Mouse (Mus musculus) G1E (cell line): Measurements from ENCODE around the gene Pik3ca. TPM values are rescaled to one million over a fixed set of nuclear protein-coding genes. Genes with fewer than 3 reads are reported as not detected.

ENCODE experiments used
- ATAC-seq: 2 replicates; pipeline ENCODE4 v1.8.0; 2016; ENCODE audit warnings: mild to moderate bottlenecking; ENCODE audit not compliant: insufficient number of reproducible peaks, poor library complexity, low FRiP score, severe bottlenecking; ENCODE audit errors: extremely low read depth
- DNase-seq: peaks from one replicate; pipeline ENCODE4 v3.0.0; 2012; ENCODE audit warnings: low spot score
- H3K27me3 ChIP-seq: 2 replicates; pipeline ENCODE4 v1.6.1; 2012; ENCODE audit warnings: mild to moderate bottlenecking, low read length, inconsistent platforms; ENCODE audit not compliant: insufficient read depth
- H3K36me3 ChIP-seq: replicated peaks from 2 replicates; pipeline ENCODE3; 2012; ENCODE audit warnings: mild to moderate bottlenecking, inconsistent platforms
- H3K4me1 ChIP-seq: 2 replicates; pipeline ENCODE4 v1.6.1; 2012; ENCODE audit warnings: low read depth, low read length, inconsistent platforms, mixed read lengths; ENCODE audit not compliant: insufficient read depth
- H3K4me3 ChIP-seq: 2 replicates; pipeline ENCODE4 v1.5.1; 2012; ENCODE audit warnings: low read depth, mild to moderate bottlenecking, inconsistent platforms, low read length, moderate library complexity, mixed read lengths
- H3K9me3 ChIP-seq: replicated peaks from 2 replicates; pipeline ENCODE4 v1.6.1; 2012; ENCODE audit warnings: inconsistent platforms
- CTCF ChIP-seq: IDR thresholded peaks from 2 replicates; pipeline ENCODE4 v1.5.1; 2012; ENCODE audit warnings: low read depth, low read length, inconsistent platforms, mixed read lengths
- GATA1 ChIP-seq: IDR thresholded peaks from 2 replicates; pipeline ENCODE4 v1.6.1; 2012; ENCODE audit warnings: borderline replicate concordance, low read length, inconsistent platforms, mixed read lengths
- GATA2 ChIP-seq: IDR thresholded peaks from 2 replicates; pipeline ENCODE4 v1.6.1; 2012; ENCODE audit warnings: low read depth, low read length, inconsistent platforms, borderline replicate concordance
- POLR2AphosphoS5 ChIP-seq: IDR thresholded peaks from 2 replicates; pipeline ENCODE4 v1.6.1; 2012; ENCODE audit warnings: low read depth, low read length, inconsistent platforms; ENCODE audit not compliant: insufficient replicate concordance
- TAL1 ChIP-seq: conservative IDR thresholded peaks from 2 replicates; pipeline ENCODE4 v1.6.1; 2012; ENCODE audit warnings: low read depth, low read length, inconsistent platforms, mixed read lengths
- polyA plus RNA-seq: library from polyadenylated mRNA; stranded (reverse); fragments of >175 nt; gene quantifications from 2 replicates; pipeline ENCODE4 v1.2.3, GENCODE M21; 2012
- total RNA-seq, 2 experiments: library from RNA; stranded (forward) in 1 of 2; stranded (reverse) in 1 of 2; fragments of 200-1000 nt in 1 of 2; fragments of >200 nt in 1 of 2; fragmentation: Nextera tagmentation in 1 of 2; gene quantifications; 2 replicates each; pipeline ENCODE4 v1.2.3; 2014 to 2017

The Pik3ca gene
- total and polyA plus RNA-seq, 3 experiments, result 2.0 to 32.0 (median 26.8) TPM

DNA sequence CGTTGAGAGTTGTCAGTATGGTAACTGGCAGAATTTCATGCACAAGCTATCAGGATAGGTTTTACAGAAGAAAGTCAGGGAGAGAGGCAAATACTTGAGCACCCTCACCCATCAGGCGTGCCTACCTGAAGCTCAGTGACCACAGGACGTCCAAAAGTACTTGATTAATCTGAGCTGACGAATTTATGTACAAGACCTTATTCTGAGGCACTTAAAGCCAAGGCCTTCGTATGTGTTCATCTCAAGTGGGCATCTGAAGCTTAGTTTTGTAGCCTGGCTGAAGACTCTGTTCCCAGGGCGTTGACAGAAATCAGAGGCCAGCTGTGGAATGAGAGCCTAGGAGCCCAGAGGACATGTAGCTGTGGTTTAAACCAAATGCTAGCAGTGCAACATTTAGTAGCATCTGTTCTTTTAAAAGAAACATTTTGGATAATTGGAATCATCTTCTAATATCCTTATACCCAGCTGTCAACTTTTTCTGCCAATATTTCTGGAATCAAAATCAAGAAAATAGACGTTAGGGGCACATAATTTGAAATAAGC, 15.1 kb downstream of the Pik3ca start:
- Histone ChIP-seq H3K9me3 (no peaks in the 10 kb centered on the region), H3K27me3 (no peaks in the 10 kb centered on the region), H3K4me1 (peaks cover 23% of the 10 kb centered on the region), H3K4me3 (no peak overlapping the region), H3K36me3 (peaks cover 16% of the 10 kb centered on the region)
- no peak for ATAC-seq
- DNase-seq, result no peak
- no peak for TF ChIP-seq CTCF
- no peak for TF ChIP-seq TAL1
- TF ChIP-seq POLR2AphosphoS5, result no peak
- no peak for TF ChIP-seq GATA1
- TF ChIP-seq GATA2, result no peak

DNA sequence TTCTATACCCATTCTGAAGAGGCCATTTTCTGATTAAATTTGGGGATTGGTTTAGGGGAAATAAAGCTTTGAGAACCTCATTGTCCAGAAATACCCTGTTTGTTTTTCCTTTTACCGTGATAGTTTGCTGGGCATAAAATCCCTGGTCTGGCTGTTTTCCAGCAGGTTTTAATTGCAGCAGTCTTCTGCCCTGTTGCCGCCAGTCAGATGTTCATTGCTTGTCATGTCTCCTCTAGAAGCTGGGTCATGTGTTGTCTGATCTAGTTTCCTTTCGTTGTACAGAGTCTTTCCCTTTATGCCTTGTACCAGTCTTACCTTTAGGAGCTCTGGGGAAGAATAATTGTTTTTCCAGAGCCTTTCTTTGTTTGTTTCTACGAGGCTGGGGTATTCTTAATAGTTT, 16.9 kb downstream of the Pik3ca start:
- H3K27me3 ChIP-seq, result no peaks in the 10 kb centered on the region
- TF ChIP-seq POLR2AphosphoS5 (no peak), CTCF (no peak), GATA1 (no peak), GATA2 (no peak), TAL1 (no peak)
- ATAC-seq (no peak), DNase-seq (no peak)
- peaks cover 15% of the 10 kb centered on the region for H3K4me1 ChIP-seq
- H3K4me3 ChIP-seq, result no peak overlapping the region
- peaks cover 20% of the 10 kb centered on the region for H3K36me3 ChIP-seq
- H3K9me3 ChIP-seq, result no peaks in the 10 kb centered on the region

DNA sequence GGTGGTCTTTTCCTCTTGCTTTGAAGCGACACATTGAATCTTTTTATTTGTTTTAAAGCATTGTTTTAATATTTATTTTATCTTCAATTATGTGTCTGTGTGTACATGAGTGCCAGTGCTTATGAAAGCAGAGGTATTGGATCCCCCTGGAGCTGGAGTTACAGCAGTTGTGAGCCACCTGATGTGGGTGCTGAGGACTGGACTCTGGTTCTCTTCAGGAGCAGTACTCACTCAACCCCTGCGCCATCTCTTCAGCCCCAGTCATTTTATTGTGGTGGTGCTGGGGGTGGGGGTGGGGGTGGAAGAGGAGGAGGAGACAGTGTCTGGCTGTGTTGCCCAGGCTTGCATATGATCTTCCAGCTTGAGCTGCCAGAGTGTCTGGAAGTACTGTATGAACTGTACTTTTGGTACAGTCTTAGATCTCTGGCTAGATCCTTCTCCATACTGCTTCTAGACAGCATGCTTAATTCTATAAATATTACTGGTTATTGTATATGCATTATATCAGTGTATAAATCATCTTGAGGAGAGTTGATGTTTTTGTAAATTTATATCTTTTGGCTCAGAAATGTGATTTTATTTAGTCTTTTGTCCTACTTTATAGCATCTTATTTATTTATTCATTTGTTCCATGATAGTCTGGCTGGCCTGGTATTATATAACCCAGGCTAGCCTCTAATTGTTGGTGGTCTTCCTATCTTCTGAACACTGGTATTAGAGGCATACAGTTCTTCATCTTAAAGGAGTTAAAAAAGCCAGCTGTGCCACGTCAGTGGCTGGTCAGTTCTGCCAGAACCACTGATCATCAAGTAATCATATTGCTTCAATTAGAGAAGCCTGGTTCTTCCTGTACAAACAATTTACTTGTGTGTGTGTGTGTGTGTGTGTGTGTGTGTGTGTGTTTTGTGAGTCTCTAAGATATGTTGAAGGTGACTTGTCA, 18.2 kb downstream of the Pik3ca start:
- ATAC-seq (no peak), DNase-seq (no peak)
- Histone ChIP-seq H3K27me3 (no peaks in the 10 kb centered on the region), H3K4me1 (peaks cover 15% of the 10 kb centered on the region), H3K9me3 (no peaks in the 10 kb centered on the region), H3K4me3 (no peak overlapping the region), H3K36me3 (peaks cover 20% of the 10 kb centered on the region)
- TF ChIP-seq GATA2 (no peak), POLR2AphosphoS5 (no peak), GATA1 (no peak), CTCF (no peak), TAL1 (no peak)

DNA sequence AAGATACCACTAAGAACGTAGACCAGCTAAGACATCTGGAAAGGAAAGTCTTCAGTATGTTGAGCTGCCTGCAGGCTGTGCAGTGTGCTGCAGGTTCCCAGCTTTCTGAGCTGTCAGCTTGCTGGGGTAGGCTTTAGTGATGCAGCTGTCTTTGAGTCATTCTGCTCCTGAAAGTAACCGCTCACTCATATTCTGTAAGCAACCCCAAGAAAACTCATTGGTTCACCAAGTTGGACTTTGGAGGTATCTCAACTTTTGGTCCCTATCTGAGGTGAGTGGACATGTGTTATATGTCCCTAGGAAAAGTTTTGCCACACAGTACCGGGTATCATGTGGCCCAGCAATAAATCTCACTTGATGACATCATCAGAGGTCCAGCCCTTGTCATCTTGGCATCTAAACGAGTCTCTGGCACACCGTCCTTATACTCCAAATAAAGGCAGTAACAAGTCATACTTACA, 20.3 kb downstream of the Pik3ca start:
- DNase-seq (no peak), ATAC-seq (no peak)
- Histone ChIP-seq H3K4me3 (no peak overlapping the region), H3K27me3 (no peaks in the 10 kb centered on the region), H3K9me3 (no peaks in the 10 kb centered on the region), H3K36me3 (peaks cover 21% of the 10 kb centered on the region), H3K4me1 (peaks cover 22% of the 10 kb centered on the region)
- TF ChIP-seq GATA2 (no peak), GATA1 (no peak), POLR2AphosphoS5 (no peak), CTCF (no peak), TAL1 (no peak)

DNA sequence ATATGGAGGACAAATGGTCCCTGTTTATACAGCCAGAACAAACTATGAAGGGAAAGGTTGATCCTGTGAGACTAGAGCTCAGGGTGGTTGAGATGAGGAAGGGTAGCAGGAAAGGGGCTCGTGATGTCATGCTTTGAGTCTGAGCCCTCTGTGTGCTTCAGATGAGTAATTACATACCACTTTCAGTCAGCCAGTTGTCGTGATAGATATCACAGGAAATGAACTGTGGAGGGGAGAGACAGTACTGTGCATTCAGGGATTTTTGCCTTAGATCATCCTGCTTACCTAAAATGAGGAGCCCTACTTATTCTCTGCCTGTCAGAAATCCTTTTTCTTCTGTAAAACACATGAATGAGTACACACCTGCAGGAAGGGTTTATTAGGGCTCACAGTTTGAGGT, 22.4 kb downstream of the Pik3ca start:
- peaks cover 15% of the 10 kb centered on the region for H3K4me1 ChIP-seq
- ATAC-seq, result no peak

More for the DNA sequence above, 22.4 kb downstream of the Pik3ca start:
- Histone ChIP-seq H3K27me3 (no peaks in the 10 kb centered on the region), H3K36me3 (peaks cover 31% of the 10 kb centered on the region), H3K9me3 (no peaks in the 10 kb centered on the region), H3K4me3 (no peak overlapping the region)
- DNase-seq, result no peak
- TF ChIP-seq GATA1, result no peak
- no peak for TF ChIP-seq CTCF
- no peak for TF ChIP-seq POLR2AphosphoS5
- no peak for TF ChIP-seq TAL1
- TF ChIP-seq GATA2, result no peak
